Mouse (Mus musculus) adrenal gland, adult 18-20 months (tissue): ENCODE measurements around the gene Adamts7. TPM values are rescaled to one million over a fixed set of nuclear protein-coding genes. Genes with fewer than 3 reads are reported as not detected.

Experiments used
- DNase-seq, 2 experiments: peaks; one replicate each; pipeline ENCODE4 v3.0.0; 2021 to 2022; ENCODE audit warnings: low spot score in 2 of 2
- total RNA-seq, 2 experiments: library from RNA; stranded (reverse); gene quantifications; 1 replicate in 1 of 2; 2 replicates in 1 of 2; pipeline ENCODE4 v1.2.3; 2021

Gene Adamts7
- total RNA-seq, 2 experiments from 2014 or later = 2.4 to 2.8 TPM

DNA sequence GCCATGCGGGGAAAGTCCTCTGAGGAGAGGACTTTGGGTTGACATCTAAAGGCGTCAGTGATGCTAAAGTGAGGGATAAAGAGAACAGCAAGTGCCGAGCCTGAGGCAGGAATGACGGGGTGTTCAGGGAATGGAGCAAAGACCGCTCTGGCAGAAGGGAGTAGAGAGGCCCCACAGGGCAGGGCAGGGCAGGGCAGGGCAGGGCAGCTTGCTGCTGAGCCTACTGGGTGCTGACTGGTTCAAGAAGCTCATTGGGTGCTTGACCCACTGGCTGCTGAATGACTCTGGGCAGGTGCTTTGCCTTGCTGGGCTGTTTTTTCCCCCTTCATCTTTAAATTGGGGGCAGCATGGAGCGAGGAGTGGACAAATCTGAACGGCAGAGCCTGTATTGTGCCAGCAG, 33.4 kb downstream of the Adamts7 start:
- DNase-seq = no peak

DNA sequence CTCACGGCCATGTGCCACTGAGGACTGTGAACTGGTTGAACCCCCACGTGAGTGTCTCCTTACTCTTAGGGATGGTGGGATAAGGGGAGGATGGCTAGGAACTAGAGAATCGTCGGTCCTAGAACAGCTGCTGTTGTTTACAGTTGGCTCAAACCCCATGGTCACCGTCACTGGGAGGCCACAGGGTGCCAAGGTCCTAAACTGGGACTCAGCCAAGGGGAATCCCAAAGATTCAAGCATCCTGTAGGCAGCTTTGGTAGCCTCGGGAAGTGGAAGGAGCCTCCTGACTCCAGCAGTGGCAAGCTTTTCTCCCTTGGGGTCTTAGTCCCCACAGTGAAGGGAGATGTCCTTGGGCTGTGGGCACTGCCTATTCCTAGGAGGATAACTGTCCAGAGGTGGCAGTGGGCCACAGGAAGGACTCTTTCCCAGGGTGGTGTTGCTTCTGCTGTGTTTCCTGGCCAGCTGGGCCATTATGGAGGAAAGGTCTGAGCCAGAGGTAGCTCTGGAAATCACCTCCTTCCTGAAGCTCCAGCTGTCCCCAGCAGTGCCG, 34.3 kb downstream of the Adamts7 start:
- no peak for DNase-seq

DNA sequence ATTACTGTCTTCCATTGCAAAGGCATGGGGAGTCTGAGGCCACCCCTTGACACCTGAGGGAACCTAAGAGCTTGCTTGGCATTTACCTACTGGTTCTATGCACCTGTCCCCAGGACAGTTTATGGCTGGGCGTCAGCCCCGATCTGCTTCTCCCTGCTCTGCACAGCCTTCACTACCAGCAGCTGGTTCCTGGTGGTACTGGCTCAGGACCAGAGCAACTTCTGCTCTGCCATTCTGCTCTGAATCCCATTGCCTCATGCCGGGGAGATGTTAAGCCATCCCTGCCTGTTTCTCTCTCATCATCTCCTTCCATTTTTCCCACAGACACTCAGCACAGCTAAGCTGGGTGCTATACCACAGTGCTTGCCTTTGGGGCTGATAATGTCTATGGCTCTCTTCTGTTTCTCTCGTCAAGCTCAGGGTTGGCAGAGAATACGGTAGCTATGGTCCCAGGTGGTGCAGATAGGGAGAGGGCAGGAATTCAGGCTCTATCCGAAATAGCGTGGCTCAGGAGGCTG, 35.1 kb downstream of the Adamts7 start:
- no peak for DNase-seq

DNA sequence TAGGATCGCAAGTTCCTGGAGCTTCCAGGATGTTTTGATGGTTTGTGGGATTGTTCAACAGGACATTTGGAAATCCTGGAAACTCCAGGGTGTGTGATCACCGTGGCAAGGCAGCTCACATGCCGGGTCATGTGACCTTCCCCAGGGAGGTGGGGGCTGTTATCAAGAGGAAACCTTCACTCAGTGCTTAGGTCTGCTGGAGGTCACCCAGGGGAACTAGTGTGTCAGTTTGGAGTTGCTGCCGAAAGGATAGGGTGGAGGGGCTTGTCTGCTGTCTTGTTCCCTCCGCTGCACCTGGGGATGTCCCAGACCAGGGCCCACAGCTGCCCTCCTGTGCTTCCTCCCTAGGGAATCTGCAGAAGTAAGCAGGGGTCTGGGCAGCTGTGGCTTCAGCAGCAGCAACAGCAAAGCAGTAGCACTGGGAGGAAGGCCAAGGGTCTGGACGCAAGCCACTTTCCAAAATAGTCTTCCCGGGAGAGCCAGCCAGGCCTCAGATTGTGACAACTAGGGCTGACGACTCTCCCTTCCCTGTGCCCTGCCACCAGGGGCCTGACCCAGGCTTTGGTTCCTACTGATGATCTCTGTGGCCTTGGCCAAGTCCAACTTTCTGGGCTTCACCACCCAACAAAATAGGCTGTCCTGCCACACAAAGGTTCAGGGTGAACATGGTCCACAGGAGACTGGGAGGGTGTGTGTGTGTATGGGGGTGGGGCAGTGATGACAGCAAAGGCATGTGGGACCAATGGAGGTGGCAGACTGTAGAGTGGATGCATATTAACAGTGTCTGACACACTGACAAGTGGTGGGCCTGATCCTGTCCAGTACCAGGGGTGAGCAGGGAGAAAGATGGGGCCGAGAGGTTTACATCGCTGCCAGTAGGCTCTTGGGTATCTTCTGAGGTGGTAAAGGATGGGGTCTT, 35.9 kb downstream of the Adamts7 start:
- peak; percentile 33 to 62 for DNase-seq

GRCm38 (mm10) chr9:90199611-90200010, 36.7 kb downstream of the Adamts7 start:
- DNase-seq = no peak

DNA sequence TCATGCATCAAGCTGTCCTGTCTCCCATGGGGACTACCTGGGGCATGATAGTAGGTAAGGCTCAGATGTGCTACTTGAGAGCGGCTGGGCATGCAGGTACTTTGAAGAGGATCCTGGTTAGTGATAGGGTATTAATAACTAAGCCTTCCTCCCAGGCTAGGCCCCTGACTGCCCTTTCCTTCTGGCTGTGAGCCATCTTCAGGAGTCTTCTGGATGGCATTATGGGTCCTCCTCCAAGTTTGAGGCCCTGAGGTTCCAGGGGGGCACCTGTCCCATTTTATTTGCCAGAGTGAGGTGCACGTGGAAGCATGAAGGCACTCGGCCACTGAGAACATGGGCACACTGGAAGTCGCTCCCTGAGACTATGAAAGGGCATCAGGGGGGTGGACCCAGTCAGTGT, 37.6 kb downstream of the Adamts7 start:
- no peak for DNase-seq

DNA sequence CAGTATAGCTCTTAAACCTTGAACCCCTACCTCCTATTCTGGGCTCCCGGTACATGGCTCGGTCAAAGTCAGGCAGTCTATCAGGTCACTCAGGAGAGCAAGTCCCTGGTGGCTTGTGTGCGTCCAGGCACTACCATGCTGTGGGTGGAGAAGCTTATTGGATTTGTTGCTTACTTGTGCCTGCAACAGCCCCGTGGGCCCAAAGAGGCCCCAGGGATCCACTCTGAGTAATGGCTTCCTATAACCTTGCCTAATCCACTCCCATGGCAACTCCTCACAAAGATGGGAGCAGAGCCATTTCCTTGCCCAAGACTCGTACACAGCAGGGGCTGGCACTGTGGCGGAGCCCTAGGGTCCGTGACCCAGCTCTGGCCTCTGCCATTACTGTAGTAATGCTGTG, 38.2 kb downstream of the Adamts7 start:
- no peak for DNase-seq

- no peak for DNase-seq
Measured at GRCm38 (mm10) chr9:90201541-90201940, 38.7 kb downstream of the Adamts7 start.

GRCm38 (mm10) chr9:90203233-90203632, 40.4 kb downstream of the Adamts7 start:
- DNase-seq = no peak

DNA sequence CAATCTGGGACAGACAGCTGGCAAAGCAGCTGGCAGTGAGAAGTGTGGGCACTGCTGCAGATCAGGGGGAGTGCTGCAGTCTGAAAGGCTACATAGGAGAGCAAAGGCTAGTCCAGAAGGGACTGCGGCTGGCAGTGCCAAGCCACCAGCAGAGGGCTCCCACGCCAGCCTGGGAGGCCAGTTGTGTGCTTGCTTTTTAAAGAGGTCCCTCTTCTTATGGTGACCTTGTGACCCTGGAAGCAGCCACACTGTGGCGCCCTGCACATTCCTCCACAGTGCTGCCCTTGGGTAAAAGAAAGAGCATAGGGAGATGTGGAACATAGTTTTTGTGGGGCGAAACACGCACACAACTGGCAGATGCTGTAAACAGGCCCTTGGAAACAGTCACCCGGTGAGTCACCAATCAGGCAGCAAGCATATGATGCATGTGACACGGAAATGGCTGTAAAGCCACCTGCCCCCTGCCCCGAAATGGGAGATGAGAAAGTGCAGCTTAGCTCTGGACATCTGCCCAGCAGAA, 41.6 kb downstream of the Adamts7 start:
- DNase-seq = peak in 1 of 2 experiments; percentile 32

GRCm38 (mm10) chr9:90206500-90206899, 43.6 kb downstream of the Adamts7 start:
- peak; percentile 88 to 91 for DNase-seq

DNA sequence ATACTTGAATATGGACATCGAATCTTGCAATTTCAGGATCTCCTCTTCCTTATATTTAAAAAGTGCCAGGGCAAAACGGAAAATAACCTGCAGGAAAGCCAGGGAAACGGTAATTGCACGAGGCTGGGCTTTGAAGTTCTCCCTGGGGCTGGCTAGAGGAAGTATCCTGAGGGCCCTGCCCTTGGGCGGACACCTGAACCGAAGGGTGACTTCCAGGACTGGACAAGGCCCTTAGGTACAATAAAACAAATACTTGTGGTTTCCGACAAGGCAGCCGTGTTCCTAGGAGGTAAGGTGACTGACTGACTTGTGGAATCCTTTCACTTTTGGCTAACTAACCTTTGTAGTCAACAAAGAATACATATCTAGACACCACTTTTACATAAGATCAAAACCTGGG, 44.9 kb downstream of the Adamts7 start:
- DNase-seq = no peak

DNA sequence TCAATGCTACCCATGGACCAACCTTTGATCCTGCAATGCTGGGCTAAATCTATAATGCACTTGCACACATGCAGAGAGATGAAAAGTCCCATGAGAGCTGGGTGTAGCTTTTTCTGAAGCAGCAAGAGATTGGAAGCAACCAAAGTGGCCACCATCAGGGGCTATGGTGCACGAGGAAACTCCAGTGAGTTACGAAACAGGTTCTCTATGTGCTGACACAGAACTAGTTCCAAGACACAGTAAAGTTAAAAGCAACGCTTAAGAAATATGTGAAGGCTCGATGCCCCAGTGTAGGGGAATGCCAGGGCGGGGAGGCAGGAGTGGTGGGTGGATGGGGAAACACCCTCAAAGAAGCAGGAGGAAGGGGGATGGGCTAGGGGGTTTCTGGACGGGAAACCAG, 45.8 kb downstream of the Adamts7 start:
- no peak for DNase-seq

DNA sequence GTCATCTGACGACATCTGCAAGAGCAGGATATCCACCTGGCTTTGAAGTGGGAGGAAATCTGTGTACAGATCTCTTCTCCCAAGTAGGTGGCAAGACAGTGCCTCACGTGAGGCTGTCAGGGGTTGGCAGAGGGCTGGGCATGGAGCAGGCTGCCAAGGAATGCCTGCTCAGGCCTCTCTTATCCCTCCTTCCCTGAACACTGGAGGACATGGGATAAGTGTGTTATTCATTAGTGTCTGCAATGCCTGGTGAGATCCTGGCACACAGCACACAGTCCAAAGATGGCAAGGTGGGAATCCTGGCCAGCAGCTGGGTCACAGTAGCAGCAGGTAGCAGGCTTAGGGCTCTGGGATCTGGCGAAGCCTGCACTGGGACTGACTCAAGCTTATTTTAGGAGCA, 50.3 kb downstream of the Adamts7 start:
- DNase-seq = no peak

DNA sequence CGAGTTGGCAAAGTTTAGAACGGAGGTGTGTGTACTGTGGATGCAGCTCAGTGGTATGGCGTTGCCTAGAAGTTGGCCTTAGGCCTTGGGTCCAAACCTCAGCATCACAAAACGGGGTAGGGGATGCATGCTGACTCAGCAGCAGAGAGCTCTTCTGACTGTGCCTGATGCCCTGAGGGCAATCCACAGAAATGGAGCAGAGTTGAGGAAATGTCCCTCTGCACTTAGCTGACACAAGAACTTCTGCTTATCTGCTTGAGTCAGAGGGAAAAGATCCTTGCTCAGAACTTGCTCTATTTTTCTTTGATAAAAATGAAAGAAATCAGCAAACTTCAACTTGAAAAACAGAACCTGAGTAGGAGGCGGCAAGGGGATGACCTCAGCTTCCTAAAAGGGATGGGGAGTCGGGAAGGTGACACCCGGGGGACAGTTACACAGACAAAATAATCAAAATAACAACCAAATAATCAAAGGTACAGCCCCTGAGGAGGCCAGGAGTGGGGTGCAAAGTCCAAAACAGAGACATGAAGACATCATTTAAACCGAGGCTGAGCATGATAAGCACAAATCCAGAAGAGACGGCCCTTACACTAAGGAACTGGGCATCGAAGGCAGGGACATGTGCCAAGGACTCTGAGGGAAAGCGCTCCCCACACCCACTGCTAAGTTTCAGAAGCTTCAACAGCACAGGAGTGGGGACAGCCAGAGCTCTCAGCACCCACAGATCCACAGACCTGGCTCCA, 53.6 kb downstream of the Adamts7 start:
- no peak for DNase-seq

DNA sequence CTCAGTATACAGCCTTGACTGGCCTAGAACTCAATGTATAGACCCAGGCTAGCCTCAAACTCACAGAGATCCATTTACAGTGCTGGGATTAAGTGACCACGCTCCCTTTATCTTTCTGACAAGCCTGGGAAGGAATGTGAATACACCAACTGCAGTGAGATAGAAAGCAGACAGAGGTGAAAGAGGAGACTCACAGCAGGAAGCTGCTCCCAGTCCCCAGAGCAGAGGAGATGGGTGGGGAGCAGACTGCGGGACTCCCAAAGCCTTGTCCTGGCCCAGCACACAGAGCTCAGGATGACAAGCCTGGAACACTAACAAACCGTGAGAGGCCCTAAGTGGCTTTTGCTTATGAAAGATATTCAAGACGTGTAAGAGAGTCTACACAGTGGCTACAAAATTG, 54.6 kb downstream of the Adamts7 start:
- DNase-seq = no peak

GRCm38 (mm10) chr9:90222275-90222674, 59.4 kb downstream of the Adamts7 start:
- no peak for DNase-seq

GRCm38 (mm10) chr9:90226081-90226741, 63.3 kb downstream of the Adamts7 start:
- no peak for DNase-seq

- DNase-seq = no peak
Measured at GRCm38 (mm10) chr9:90226742-90227096, 63.9 kb downstream of the Adamts7 start.

DNA sequence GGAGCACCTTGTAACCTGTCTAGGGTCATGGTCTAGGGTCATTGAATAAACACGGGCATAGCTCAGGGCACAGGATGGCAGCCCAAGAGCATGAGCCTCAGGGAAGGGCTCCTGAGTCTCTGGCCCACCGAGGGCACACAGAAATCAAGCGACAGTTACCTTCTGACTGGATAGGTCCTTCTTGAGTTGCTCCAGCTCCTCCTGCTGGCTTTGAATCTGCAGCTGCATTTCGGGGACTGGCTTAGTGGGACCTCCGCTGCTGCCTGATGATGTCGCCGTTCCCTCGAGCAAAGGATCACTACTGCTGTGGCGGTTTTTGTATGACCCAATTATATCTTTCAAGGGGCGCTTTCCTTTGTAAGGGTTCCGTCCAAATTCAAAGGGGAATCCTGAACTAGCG, 64.3 kb downstream of the Adamts7 start:
- no peak for DNase-seq
